Mouse (Mus musculus): ENCODE data around the gene Haus3. TPM values are rescaled to one million over a fixed set of nuclear protein-coding genes. Genes with fewer than 3 reads are reported as not detected.
A peak's percentile ranks its signal among the peaks of the same experiment; 100 is the strongest.

Haus3 gene
- polyA plus RNA-seq (2015; fragmentation: Nextera tagmentation; extraction: Ambion mirVana) = 13.5 and 14.5 TPM in 2 replicates

DNA sequence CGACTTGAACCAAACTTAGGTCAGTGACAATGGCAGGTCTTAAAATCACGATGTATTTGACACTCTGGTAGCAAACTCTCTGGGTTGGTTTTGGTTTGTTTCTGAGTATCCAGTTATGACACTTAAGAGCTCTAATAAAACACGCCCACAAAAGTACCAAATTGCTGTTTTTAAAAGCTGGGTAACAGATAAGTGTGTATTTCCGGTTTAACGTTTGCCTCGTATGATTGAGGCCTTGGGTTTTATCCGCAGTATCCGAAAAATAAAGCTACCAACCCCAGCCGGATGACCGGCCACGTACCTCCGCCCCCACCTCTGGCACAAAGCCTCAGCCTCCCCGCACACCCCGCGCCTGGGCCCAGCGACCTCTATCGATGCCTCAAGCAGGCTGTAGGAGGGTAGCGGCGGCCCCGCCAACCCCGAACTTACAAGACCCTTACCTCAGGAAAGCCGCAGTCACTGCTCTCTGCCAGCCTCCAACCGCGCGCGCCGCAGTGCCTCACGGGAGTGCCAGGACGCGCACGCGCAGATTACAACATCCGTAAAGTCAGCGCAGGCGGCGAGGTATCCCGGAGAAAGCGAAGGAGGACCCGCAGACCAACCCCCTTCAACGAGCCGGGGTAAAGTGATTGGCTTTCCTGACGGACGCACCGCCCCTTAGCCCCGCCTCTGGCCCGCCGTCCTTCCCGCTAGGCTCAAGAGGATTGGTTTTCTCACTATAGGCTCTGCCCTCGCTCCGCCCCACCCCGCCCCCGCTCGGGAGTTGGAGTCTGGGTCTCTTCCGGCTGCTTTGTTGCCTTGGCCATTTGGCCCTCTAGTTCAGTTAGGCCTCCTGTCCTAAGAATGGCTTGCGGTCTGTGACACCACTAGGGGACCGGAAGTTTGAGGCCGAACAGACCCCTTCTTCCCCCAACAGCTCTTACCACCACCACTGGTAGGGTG is at the start of gene Haus3, which contains the start of gene Poln:
Gene Haus3 (minus strand): TSS at position 578 of the 942 bp plus-strand sequence.
Gene Poln (minus strand): TSS at position 499 of the 942 bp plus-strand sequence.
- Histone ChIP-seq H3K27me3 (no peaks in the 10 kb centered on the region), H3K4me2 (peak within 1 kb of the TSS; percentile 64), H3K36me3 (peaks cover 11% of the 10 kb centered on the region; the same call in 1 of the 2 replicates), H3K9ac (peak within 1 kb of the TSS; percentile 63), H3K4me3 (peak within 1 kb of the TSS; percentile 59), H3K4me1 (replicated peaks) (peaks cover 19% of the 10 kb centered on the region), H3K27ac (replicated peaks) (peak within 1 kb of the TSS; percentile 86), H3K9me3 (no peaks in the 10 kb centered on the region)
- ATAC-seq (ENCODE audit: low FRiP score, low read depth) = peak; percentile 100
- WGBS = under 1% methylated on average over 57 of the region's 57 CpGs

DNA sequence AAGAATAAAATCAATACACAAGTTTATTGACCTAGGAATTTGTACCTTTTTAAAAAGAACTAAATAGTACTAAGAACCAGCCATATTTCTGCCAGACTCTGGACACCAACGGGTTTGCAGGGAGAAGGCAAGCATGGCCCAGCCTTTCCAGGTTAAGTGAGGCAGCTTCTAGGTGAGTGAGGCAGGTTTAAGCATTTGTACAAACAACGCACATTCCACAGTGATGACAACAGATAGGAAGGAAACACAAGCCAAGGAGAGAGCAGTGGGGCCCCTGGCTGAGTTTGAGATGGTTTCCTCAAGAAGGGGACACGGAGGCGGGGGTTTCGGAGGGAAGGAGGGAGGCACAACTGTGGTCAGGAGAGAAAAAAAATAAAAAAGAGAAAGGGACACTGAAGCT is 49.3 kb upstream of the Haus3 start:
- ATAC-seq (ENCODE audit: low FRiP score, low read depth) = no peak
- no peak overlapping the region for H3K4me3 ChIP-seq
- H3K9ac ChIP-seq = no peak overlapping the region
- no peak overlapping the region for H3K27ac ChIP-seq (replicated peaks)
- H3K36me3 ChIP-seq = no peaks in the 10 kb centered on the region
- no peaks in the 10 kb centered on the region for H3K27me3 ChIP-seq
- H3K4me2 ChIP-seq = no peak overlapping the region
- no peaks in the 10 kb centered on the region for H3K4me1 ChIP-seq (replicated peaks)
- WGBS = 81% methylated on average over 5 of the region's 5 CpGs
- no peaks in the 10 kb centered on the region for H3K9me3 ChIP-seq

DNA sequence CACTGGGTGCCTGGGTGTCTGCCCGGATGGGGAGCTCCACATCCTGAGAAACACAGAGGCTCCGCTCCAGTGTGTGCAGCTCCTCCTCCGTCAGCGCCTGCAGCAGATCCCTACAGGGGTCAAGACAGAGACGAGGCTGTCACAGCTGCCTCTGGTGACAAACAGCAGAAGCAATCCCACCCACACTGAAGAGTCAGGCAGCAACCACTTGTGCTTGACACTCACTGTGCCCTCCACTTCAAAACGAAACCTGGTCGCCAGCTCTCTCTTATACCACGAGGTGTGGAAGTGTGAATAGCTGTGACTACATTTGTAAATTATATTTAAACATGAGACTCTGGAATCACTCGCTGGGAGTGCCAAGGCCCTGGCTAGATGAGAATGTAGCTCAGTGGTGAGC is 48.4 kb upstream of the Haus3 start:
- 72% methylated on average over 9 of the region's 9 CpGs for WGBS

DNA sequence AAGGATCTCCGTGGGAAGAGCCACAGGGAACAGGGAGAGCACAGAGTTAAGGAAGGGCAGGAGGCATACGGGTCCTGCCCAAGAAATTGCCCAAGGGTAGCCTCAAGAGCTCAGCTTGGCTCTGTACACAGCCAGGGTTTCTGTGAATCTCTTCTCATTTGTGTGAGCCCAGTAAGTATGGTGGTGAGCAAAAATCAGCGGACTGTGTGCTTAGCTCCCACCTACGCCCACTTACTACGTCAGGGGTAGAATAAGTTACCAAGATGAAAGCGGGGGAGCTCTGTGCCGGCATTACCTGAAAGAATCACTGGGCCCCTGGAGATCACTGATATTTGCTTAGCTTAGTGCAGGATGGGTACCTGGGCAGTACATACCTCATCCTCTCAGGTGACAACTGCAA is 46.7 kb upstream of the Haus3 start:
- no peak for ATAC-seq (ENCODE audit: low FRiP score, low read depth)
- H3K9ac ChIP-seq = no peak overlapping the region
- no peak overlapping the region for H3K4me3 ChIP-seq
- H3K4me2 ChIP-seq = no peak overlapping the region
- no peaks in the 10 kb centered on the region for H3K36me3 ChIP-seq
- no peak overlapping the region for H3K27ac ChIP-seq (replicated peaks)
- no peaks in the 10 kb centered on the region for H3K9me3 ChIP-seq
- H3K4me1 ChIP-seq (replicated peaks) = no peaks in the 10 kb centered on the region
- H3K27me3 ChIP-seq = no peaks in the 10 kb centered on the region
- 78% methylated on average over 7 of the region's 7 CpGs for WGBS

More for the DNA sequence above, 48.4 kb upstream of the Haus3 start:
- Histone ChIP-seq H3K27ac (replicated peaks) (no peak overlapping the region), H3K36me3 (no peaks in the 10 kb centered on the region), H3K4me1 (replicated peaks) (no peaks in the 10 kb centered on the region), H3K9ac (no peak overlapping the region), H3K4me2 (no peak overlapping the region), H3K27me3 (no peaks in the 10 kb centered on the region), H3K4me3 (no peak overlapping the region), H3K9me3 (no peaks in the 10 kb centered on the region)
- ATAC-seq (ENCODE audit: low FRiP score, low read depth) = no peak

DNA sequence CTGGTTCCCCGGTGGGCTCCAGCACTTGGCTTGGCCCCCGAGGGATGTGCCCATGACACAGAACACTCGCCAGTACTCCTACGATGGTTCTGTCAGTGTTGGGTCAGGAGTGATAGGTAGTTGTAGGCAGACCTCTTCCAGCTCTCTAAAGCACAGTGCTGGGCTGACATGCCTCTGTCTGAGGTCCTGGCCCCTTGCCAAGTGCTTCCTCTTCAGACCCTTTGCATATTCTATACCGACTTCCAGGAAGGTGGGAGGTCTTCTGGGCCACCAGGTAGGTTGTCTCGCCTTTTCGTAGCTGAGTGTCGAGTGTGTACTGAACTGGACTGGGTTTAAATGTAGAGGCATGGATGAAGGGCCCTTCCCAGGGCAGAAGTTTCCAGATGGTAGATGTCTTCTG is 44.3 kb upstream of the Haus3 start:
- Histone ChIP-seq H3K9me3 (no peaks in the 10 kb centered on the region), H3K4me3 (no peak overlapping the region), H3K9ac (no peak overlapping the region), H3K27me3 (no peaks in the 10 kb centered on the region), H3K4me1 (replicated peaks) (no peaks in the 10 kb centered on the region), H3K4me2 (no peak overlapping the region), H3K27ac (replicated peaks) (no peak overlapping the region), H3K36me3 (no peaks in the 10 kb centered on the region)
- 85% methylated on average over 8 of the region's 8 CpGs for WGBS
- ATAC-seq (ENCODE audit: low FRiP score, low read depth) = no peak

DNA sequence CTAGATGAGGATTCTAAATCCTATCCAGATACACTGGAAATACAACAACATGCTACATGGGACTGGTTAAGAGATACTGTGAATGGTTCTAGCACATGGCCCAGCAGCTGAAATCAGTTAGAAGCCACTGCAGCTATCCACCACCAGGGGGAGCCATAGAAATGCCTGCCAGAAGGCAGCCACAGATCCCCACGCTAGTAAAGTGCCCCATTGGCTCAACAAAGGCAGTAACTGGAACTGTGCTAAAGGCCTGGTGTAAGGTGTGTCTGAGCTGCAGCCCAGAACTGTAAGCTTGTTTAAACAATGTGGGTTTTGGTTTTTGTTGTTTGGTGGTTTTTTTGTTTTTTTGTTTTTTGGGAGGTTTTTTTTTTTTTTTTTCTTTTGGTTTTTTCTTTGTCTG is 41.0 kb upstream of the Haus3 start:
- no peaks in the 10 kb centered on the region for H3K9me3 ChIP-seq
- H3K36me3 ChIP-seq = no peaks in the 10 kb centered on the region
- no peak overlapping the region for H3K27ac ChIP-seq (replicated peaks)
- peak; percentile 42; the same call in 1 of the 2 replicates for ATAC-seq (ENCODE audit: low FRiP score, low read depth)
- no peak overlapping the region for H3K4me2 ChIP-seq
- no peak overlapping the region for H3K4me3 ChIP-seq
- WGBS = 0% methylated on average over 1 of the region's 1 CpGs
- H3K27me3 ChIP-seq = no peaks in the 10 kb centered on the region
- H3K4me1 ChIP-seq (replicated peaks) = no peaks in the 10 kb centered on the region
- no peak overlapping the region for H3K9ac ChIP-seq

DNA sequence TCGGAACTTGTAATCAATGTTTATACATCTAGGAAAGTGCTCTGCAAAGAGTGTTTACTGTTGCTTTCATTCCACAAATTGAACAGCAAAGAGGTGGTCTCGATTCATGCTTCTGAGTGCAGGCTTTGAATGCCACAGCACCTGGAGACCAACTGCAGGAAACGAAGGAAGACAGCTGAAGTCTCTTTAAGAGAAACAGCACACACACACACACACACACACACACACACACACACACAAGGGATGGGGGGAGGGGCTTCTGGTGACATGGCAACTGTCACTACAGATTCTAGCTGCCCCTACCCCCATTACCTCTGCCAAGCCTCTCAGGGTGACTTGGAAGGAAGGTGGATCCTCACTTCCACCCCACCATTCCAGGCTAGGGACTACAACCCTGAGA is 38.2 kb upstream of the Haus3 start:
- no peaks in the 10 kb centered on the region for H3K36me3 ChIP-seq
- H3K27me3 ChIP-seq = no peaks in the 10 kb centered on the region
- H3K27ac ChIP-seq (replicated peaks) = no peak overlapping the region
- H3K9me3 ChIP-seq = no peaks in the 10 kb centered on the region
- H3K9ac ChIP-seq = no peak overlapping the region
- no peak overlapping the region for H3K4me2 ChIP-seq
- no peaks in the 10 kb centered on the region for H3K4me1 ChIP-seq (replicated peaks)
- no peak for ATAC-seq (ENCODE audit: low FRiP score, low read depth)
- 55% methylated on average over 3 of the region's 3 CpGs for WGBS
- no peak overlapping the region for H3K4me3 ChIP-seq

DNA sequence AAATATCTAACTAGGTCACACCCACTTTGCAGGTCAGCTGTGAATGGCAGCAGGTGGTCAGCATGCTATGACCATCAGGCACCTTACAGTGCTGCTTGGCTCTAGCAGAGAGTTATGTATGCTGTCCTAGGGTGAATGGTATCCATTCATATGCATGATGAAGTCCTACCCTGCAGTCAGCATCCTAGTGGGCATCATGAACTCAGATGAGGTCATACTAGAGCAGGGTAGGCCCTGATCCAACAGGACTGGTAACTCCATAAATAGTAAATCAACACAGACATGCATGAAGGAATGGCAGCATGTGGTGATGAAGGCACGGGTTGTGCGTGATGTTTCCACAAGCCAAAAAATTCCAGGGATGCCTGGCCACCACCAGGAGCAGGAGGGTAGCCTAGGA is 36.5 kb upstream of the Haus3 start:
- Histone ChIP-seq H3K4me1 (replicated peaks) (no peaks in the 10 kb centered on the region), H3K4me3 (no peak overlapping the region), H3K27ac (replicated peaks) (no peak overlapping the region), H3K9ac (no peak overlapping the region), H3K27me3 (no peaks in the 10 kb centered on the region), H3K4me2 (no peak overlapping the region), H3K9me3 (no peaks in the 10 kb centered on the region), H3K36me3 (no peaks in the 10 kb centered on the region)
- 85% methylated on average over 2 of the region's 2 CpGs for WGBS
- ATAC-seq (ENCODE audit: low FRiP score, low read depth) = no peak

DNA sequence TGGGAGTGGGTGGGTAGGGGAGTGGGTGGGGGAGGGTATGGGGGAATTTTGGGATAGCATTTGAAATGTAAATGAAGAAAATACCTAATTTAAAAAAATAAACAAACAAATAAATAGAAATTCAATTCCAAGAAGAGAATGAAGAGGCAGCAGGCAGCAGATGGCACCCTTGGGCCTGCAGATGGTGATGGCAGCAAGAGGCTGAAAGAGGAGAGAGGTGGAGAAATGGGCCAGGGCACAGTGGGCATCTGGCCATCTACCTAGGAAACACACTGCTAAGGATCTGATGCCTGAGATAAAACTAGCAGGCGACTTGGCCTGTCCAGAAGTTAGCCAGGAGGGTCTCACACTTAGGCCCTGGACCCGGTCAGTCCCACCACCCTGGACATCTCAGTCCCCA is 35.6 kb upstream of the Haus3 start:
- no peak for ATAC-seq (ENCODE audit: low FRiP score, low read depth)
- no peaks in the 10 kb centered on the region for H3K36me3 ChIP-seq
- no peak overlapping the region for H3K27ac ChIP-seq (replicated peaks)
- H3K27me3 ChIP-seq = no peaks in the 10 kb centered on the region
- H3K4me2 ChIP-seq = no peak overlapping the region
- no peak overlapping the region for H3K4me3 ChIP-seq
- no peaks in the 10 kb centered on the region for H3K4me1 ChIP-seq (replicated peaks)
- 89% methylated on average over 2 of the region's 2 CpGs for WGBS
- no peaks in the 10 kb centered on the region for H3K9me3 ChIP-seq
- no peak overlapping the region for H3K9ac ChIP-seq

DNA sequence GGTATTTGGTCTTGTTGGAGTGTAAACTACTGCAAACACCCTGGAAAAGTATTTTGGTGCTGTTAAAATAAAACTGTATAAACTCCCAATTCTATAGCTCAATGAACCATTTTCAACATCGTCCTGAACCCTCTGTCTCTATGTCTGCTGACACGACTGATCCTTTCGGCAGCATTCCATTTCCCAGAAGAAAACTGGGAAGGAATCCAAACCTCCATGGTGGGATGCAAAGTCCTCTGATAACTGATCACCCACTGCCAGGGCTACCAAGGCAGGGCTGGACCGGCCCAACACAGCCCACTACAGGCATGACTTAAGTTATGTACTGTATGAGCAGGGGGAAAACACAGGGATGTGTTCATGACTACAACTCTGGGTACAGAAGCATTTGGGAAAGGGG is 32.7 kb upstream of the Haus3 start:
- Histone ChIP-seq H3K9ac (no peak overlapping the region), H3K9me3 (no peaks in the 10 kb centered on the region), H3K36me3 (no peaks in the 10 kb centered on the region), H3K4me3 (no peak overlapping the region), H3K4me1 (replicated peaks) (no peaks in the 10 kb centered on the region), H3K27ac (replicated peaks) (no peak overlapping the region), H3K4me2 (no peak overlapping the region), H3K27me3 (no peaks in the 10 kb centered on the region)
- 74% methylated on average over 4 of the region's 4 CpGs for WGBS
- no peak for ATAC-seq (ENCODE audit: low FRiP score, low read depth)

DNA sequence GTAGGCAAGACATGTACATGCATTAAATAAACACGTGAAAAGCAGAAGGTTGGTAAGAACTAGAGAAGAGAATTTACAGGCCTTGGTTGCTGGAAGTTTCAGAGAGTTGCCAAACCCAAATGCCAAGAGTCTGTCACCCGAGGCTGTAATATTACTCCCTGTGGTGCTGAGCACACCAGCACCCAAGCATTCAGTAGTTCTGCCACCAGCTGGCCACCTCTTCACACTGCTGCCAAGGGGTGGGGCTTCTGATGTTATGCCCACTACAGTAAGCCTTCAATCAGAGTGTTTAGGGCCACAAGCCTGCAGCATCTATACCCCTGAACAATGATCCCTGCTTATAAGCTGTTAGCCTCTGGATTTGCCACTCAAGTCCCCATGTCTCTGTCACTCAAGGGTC is 32.1 kb upstream of the Haus3 start:
- WGBS = 65% methylated on average over 2 of the region's 2 CpGs
- H3K27ac ChIP-seq (replicated peaks) = no peak overlapping the region
- no peak for ATAC-seq (ENCODE audit: low FRiP score, low read depth)
- no peaks in the 10 kb centered on the region for H3K9me3 ChIP-seq
- H3K4me3 ChIP-seq = no peak overlapping the region
- H3K4me2 ChIP-seq = no peak overlapping the region
- no peaks in the 10 kb centered on the region for H3K4me1 ChIP-seq (replicated peaks)
- no peak overlapping the region for H3K9ac ChIP-seq
- H3K36me3 ChIP-seq = no peaks in the 10 kb centered on the region
- no peaks in the 10 kb centered on the region for H3K27me3 ChIP-seq

DNA sequence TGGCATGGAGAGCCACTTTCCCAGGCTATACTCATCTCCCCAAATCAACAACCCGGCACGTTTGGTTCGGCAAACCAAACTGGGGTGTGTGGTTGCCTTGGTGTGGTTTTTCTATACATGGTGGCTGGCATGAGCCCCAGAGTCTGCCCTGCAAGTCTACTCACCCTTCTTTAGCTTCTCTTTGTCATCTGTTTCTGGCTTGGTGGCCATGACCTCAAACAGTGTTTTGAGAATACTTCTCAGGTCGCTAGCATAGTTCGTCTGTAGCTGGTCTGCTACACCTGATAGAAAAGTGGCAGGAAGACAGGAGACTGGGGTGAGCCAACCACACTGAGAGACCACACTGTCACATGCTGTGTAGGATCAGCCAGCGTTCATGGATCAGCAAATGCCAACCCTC is 29.3 kb upstream of the Haus3 start:
- H3K4me2 ChIP-seq = no peak overlapping the region
- H3K9ac ChIP-seq = no peak overlapping the region
- no peak for ATAC-seq (ENCODE audit: low FRiP score, low read depth)
- no peaks in the 10 kb centered on the region for H3K9me3 ChIP-seq
- 91% methylated on average over 6 of the region's 6 CpGs for WGBS
- no peaks in the 10 kb centered on the region for H3K4me1 ChIP-seq (replicated peaks)
- no peak overlapping the region for H3K27ac ChIP-seq (replicated peaks)
- no peaks in the 10 kb centered on the region for H3K27me3 ChIP-seq
- H3K36me3 ChIP-seq = no peaks in the 10 kb centered on the region
- no peak overlapping the region for H3K4me3 ChIP-seq
